Mouse (Mus musculus) lung, postnatal 0 days (tissue): ENCODE measurements around the gene Pwwp2a.

Source experiments
- CTCF ChIP-seq: IDR thresholded peaks from 2 replicates; pipeline ENCODE4 v1.5.1; 2016; ENCODE audit warnings: antibody characterized with exemption, mild to moderate bottlenecking
- EP300 ChIP-seq: IDR thresholded peaks from 2 replicates; pipeline ENCODE4 v1.6.1; 2016; ENCODE audit warnings: antibody characterized with exemption, mild to moderate bottlenecking, control low read depth

DNA sequence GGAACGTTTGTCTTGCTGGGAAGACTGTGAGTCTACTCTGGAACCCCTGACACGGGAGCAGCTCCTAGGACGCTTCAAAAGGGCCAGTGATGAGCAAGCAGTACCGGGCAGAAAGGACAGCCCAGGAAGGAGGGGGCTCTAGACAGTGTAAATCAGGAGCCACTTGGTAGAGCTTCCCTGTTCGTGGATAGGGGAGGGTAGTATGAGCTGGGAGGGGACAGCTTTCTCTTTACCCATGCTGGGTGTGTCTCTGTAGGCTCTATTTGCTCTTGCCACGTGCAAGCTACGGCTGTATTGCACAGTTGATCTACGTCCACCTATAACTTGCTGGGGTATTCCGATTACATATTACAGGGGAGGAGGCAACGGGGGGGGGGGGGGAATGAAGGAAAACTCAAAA, 25.3 kb upstream of the Pwwp2a start:
- TF ChIP-seq CTCF (no peak), EP300 (no peak)
